Mouse (Mus musculus) forebrain, embryonic 16.5 days (tissue): ENCODE data around the gene Slc22a2. TPM values are rescaled to one million over a fixed set of nuclear protein-coding genes. Genes with fewer than 3 reads are reported as not detected.

Experiments used
- ATAC-seq: fragments of 200-750 bp; cut with Nextera tagmentation; 2 replicates; pipeline ENCODE4 v1.8.0; 2017; ENCODE audit warnings: mild to moderate bottlenecking, moderate library complexity
- H3K27ac ChIP-seq: fragments of 300-500 bp; sonication (generic); 2 replicates; pipeline ENCODE4 v1.5.1; 2014; ENCODE audit warnings: low read length, control low read depth
- H3K27me3 ChIP-seq: fragments of 300-500 bp; sonication (generic); replicated peaks from 2 replicates; pipeline ENCODE4 v1.6.1; 2014; ENCODE audit warnings: low read length; ENCODE audit not compliant: control insufficient read depth, insufficient read depth
- H3K36me3 ChIP-seq: fragments of 300-500 bp; sonication (generic); 2 replicates; pipeline ENCODE4 v1.6.1; 2014; ENCODE audit not compliant: control insufficient read depth, insufficient read depth
- H3K4me1 ChIP-seq: fragments of 300-500 bp; sonication (generic); replicated peaks from 2 replicates; pipeline ENCODE4 v1.6.1; 2014; ENCODE audit warnings: low read length; ENCODE audit not compliant: control insufficient read depth, insufficient read depth
- H3K4me2 ChIP-seq: fragments of 300-500 bp; sonication (generic); 2 replicates; pipeline ENCODE4 v1.6.1; 2014; ENCODE audit warnings: mild to moderate bottlenecking, low read length, control low read depth
- H3K4me3 ChIP-seq: fragments of 300-500 bp; sonication (generic); replicated peaks from 2 replicates; pipeline ENCODE4 v1.5.1; 2014; ENCODE audit warnings: mild to moderate bottlenecking, low read length, control low read depth
- H3K9ac ChIP-seq: fragments of 300-500 bp; sonication (generic); replicated peaks from 2 replicates; pipeline ENCODE4 v1.6.1; 2014; ENCODE audit warnings: low read depth, low read length, control low read depth
- H3K9me3 ChIP-seq: fragments of 300-500 bp; sonication (generic); 2 replicates; pipeline ENCODE4 v1.6.1; 2016; ENCODE audit warnings: low read length; ENCODE audit not compliant: control insufficient read depth
- WGBS: fragments of 180-500 bp; shearing (Covaris S2); extraction: QIAGEN DNeasy Blood & Tissue Kit; methylation state at CpG from one replicate; pipeline ENCODE4 v1.1.7; 2014; 5-methylcytosine and 5-hydroxymethylcytosine counted together
- polyA plus RNA-seq: library from polyadenylated mRNA; unstranded; fragments of >200 nt; fragmentation: Nextera tagmentation; extraction: Ambion mirVana; gene quantifications from 2 replicates; pipeline ENCODE4 v1.2.1, GENCODE M21; 2015

Gene Slc22a2
- polyA plus RNA-seq, 1 experiment from 2014 or later, result 1.8 TPM

DNA sequence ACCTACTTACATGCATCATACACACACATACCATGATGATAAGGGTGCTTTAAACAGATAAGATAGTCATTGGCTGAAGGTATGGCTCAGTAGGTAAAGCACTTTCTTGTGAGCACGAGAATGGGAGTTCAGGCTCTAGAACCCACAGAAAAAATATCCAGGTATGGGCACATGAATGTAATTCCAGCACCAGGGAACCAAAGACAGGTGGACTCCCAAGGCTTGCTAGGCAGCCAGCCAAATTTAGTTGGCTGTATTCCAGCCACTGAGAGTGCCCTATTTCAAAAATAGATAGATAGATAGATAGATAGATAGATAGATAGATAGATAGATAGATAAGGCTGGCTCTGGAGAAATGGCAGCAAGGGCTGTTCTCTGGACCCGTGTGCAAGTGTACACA is 1.4 kb downstream of the Slc22a2 start:
- no peak overlapping the region for H3K27ac ChIP-seq
- no peaks in the 10 kb centered on the region for H3K27me3 ChIP-seq
- 88% methylated on average over 2 of the region's 2 CpGs for WGBS
- H3K9ac ChIP-seq, result no peak overlapping the region
- H3K36me3 ChIP-seq, result no peaks in the 10 kb centered on the region
- no peak overlapping the region for H3K4me2 ChIP-seq
- peaks cover 8% of the 10 kb centered on the region for H3K4me1 ChIP-seq
- ATAC-seq, result no peak
- no peaks in the 10 kb centered on the region for H3K9me3 ChIP-seq
- no peak overlapping the region for H3K4me3 ChIP-seq

GRCm38 (mm10) chr17:12586966-12587365 is 3.0 kb downstream of the Slc22a2 start:
- Histone ChIP-seq H3K27me3 (no peaks in the 10 kb centered on the region), H3K4me1 (peaks cover 8% of the 10 kb centered on the region), H3K27ac (no peak overlapping the region), H3K9me3 (no peaks in the 10 kb centered on the region), H3K4me2 (no peak overlapping the region), H3K36me3 (no peaks in the 10 kb centered on the region), H3K9ac (no peak overlapping the region), H3K4me3 (no peak overlapping the region)
- 82% methylated on average over 11 of the region's 11 CpGs for WGBS
- no peak for ATAC-seq

DNA sequence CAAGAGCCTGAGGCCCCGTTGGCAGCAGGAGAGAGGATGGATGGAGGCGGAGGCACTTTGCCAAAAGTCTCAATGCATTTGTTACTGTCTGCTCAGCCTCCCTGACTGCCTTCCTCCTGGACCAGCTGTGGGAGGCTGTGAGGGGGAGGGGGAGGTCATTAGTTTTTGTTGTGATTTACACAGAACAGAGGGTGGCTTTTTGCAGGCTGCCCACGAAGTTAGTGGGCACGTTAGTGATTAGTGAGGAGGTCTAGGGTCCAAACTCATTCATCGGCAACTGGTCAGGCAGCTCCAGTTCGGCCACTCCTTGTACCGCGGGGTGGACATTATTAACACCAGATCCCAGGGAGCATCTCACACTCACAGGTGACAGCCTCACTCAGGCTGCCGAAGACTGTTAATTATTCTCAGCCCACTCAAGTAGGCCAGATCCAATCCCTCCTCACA is 4.9 kb downstream of the Slc22a2 start:
- Histone ChIP-seq H3K4me2 (no peak overlapping the region), H3K9ac (no peak overlapping the region), H3K9me3 (no peaks in the 10 kb centered on the region), H3K27me3 (no peaks in the 10 kb centered on the region), H3K27ac (no peak overlapping the region), H3K4me3 (no peak overlapping the region), H3K4me1 (peaks cover 8% of the 10 kb centered on the region), H3K36me3 (no peaks in the 10 kb centered on the region)
- 0 out of 2 replicates have a peak, but pooled peaks have one; percentile 43 for ATAC-seq
- WGBS, result 42% methylated on average over 9 of the region's 9 CpGs

DNA sequence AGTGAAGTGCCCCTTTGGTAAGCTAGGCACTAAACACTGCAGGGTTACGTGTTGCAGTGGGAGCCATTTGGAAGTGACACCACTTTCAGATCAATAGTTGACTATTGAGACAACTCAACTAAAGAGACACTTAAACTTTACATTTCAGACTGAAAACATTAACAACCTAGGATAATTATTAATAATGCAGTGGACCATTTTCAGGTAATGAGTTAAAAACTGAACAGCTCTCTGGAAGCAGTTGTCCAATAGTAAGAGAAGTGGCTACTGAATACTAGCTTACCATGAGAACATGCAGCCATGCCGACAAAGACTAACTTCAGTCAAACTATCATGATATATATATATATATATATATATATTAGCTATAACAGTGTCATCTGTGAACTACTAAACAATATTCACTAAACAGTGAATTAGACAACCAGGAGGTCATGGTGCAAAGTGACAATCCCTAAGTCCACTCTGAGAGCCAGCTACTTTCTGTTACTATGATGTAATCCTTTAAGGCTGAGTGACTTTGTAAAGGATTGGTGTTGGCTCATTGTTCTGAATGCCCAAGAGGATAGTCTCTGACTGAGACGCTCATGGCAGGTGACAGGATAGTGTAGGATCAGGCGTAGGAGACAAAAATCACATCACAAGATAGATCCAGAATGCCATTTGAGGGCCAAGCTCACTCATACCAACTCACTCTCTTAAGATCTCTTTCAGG is 7.1 kb downstream of the Slc22a2 start:
- ATAC-seq, result no peak
- H3K9me3 ChIP-seq, result no peaks in the 10 kb centered on the region
- H3K4me3 ChIP-seq, result no peak overlapping the region
- no peak overlapping the region for H3K27ac ChIP-seq
- H3K4me1 ChIP-seq, result peaks cover 8% of the 10 kb centered on the region
- no peaks in the 10 kb centered on the region for H3K36me3 ChIP-seq
- H3K9ac ChIP-seq, result no peak overlapping the region
- no peak overlapping the region for H3K4me2 ChIP-seq
- H3K27me3 ChIP-seq, result no peaks in the 10 kb centered on the region
- 73% methylated on average over 4 of the region's 4 CpGs for whole genome bisulfite sequencing

DNA sequence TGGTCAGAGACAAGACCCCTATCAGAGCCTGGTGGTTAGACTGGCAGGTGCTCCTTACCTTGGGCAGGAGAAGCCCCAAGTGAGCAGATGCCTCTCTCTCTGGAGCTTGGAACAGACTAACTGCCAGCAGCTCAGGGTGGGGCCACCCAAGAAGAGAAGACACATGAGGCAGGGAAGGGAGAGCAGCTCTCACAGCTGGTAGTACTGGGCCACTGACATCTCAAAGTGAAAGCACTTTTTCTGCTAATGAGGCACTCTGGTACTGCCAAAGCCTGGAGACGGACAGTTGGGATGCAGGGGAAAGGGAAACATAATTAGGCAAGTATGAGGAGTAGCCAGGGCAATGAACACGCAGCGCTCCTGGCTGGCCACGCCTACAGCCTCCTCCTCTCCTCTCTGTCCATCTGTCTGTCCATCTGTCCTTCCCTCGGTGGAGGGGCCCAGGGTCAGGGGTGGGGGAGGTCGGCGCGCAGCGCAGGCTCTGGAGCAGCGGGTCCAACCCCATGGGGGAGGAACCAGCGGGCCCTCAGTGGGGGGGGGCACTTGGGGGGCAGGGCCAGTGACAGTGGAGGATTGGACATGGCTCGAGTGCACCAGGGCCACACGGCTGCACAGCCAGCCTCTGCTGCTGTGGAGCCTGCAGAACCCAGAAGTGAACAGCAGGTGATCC is 12.0 kb downstream of the Slc22a2 start:
- no peaks in the 10 kb centered on the region for H3K9me3 ChIP-seq
- ATAC-seq, result no peak
- no peak overlapping the region for H3K27ac ChIP-seq
- H3K9ac ChIP-seq, result no peak overlapping the region
- H3K4me2 ChIP-seq, result no peak overlapping the region
- no peaks in the 10 kb centered on the region for H3K27me3 ChIP-seq
- no peak overlapping the region for H3K4me3 ChIP-seq
- H3K4me1 ChIP-seq, result no peaks in the 10 kb centered on the region
- 77% methylated on average over 13 of the region's 13 CpGs for WGBS
- H3K36me3 ChIP-seq, result no peaks in the 10 kb centered on the region

DNA sequence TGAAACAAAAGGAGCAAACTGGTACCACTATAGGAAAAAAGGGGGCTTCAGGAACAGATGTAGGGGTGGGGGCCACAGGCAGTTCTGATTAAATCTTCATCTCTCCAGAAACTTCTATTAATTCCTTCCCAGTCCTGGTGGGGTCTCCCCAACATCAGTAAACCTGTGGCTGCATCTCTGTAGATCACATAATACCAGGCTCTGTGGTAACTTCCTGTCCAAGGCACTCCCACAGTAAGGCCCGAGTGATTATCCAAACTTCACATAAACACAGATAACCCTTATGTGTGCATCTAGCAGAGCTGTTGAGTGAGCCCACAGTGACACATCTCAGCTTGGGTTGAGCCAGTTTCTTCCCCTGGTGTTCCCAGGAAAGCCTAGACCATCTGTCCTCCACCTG is 22.7 kb downstream of the Slc22a2 start:
- no peak overlapping the region for H3K4me2 ChIP-seq
- H3K4me1 ChIP-seq, result no peaks in the 10 kb centered on the region
- no peak overlapping the region for H3K27ac ChIP-seq
- H3K27me3 ChIP-seq, result no peaks in the 10 kb centered on the region
- H3K36me3 ChIP-seq, result no peaks in the 10 kb centered on the region
- ATAC-seq, result no peak
- no peak overlapping the region for H3K4me3 ChIP-seq
- H3K9ac ChIP-seq, result no peak overlapping the region
- 75% methylated on average over 1 of the region's 1 CpGs for whole genome bisulfite sequencing
- no peaks in the 10 kb centered on the region for H3K9me3 ChIP-seq

DNA sequence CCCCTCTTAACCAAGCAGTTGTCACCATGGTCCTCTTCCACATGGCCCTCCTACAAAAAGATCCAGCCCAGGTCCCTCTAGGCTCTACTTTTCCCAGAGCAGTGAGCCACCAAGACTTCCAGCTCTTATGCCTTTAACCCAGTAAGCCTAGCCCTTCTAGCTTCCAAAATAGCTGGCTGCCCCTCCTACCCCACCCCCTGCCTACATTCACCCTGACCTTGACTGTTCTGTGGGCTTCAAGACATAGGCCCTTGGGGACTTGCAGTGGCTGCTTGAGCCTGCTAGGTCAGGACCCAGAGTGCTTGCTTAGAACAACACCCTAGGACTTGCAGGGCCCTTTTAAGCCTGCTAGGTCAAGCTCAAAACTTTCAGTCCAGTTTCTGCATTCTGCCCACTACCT is 23.3 kb downstream of the Slc22a2 start:
- H3K4me2 ChIP-seq, result no peak overlapping the region
- no peak for ATAC-seq
- no peaks in the 10 kb centered on the region for H3K4me1 ChIP-seq
- H3K4me3 ChIP-seq, result no peak overlapping the region
- no peak overlapping the region for H3K9ac ChIP-seq
- H3K9me3 ChIP-seq, result no peaks in the 10 kb centered on the region
- no peaks in the 10 kb centered on the region for H3K36me3 ChIP-seq
- no peak overlapping the region for H3K27ac ChIP-seq
- H3K27me3 ChIP-seq, result no peaks in the 10 kb centered on the region

DNA sequence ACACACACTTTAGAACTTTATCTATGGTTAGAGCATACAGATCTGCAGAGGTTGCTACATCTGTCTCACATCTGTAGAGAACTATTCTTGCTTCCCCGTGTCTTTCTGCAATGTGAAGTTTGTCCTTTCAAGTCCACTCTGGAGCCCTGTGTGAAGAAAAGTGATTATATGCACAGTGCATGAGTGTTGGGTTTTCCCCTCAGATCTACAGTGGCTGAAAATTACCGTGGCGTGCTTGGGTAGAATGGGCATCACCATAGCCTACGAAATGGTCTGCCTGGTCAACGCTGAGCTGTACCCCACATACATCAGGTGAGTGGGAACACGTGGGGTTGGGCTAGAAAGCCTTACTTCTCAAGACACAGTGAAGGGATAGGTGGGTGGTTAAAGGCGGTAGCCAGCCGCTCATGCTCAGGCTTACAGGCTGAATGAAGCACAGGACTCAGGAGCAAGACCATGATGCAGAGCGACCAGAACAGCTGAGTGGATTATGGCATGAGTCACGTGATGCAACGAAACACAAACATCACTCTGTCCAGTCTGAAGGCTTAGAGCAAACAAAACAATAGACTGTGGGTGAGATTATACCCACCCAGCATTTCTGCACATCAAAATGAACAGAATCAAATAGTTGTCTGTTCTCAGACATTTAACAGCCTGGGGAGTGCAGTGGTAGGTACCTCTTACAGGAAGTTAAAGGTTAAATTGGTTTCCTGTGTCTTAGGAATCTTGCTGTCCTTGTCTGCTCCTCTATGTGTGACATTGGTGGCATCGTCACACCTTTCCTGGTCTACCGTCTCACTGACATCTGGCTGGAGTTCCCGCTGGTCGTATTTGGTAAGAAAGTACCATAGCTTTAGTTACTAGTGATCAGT is 30.8 kb downstream of the Slc22a2 start:
- no peak overlapping the region for H3K4me2 ChIP-seq
- H3K4me1 ChIP-seq, result no peaks in the 10 kb centered on the region
- ATAC-seq, result no peak
- no peak overlapping the region for H3K4me3 ChIP-seq
- no peaks in the 10 kb centered on the region for H3K36me3 ChIP-seq
- 89% methylated on average over 15 of the region's 15 CpGs for WGBS
- H3K27me3 ChIP-seq, result no peaks in the 10 kb centered on the region
- no peak overlapping the region for H3K9ac ChIP-seq
- no peak overlapping the region for H3K27ac ChIP-seq
- no peaks in the 10 kb centered on the region for H3K9me3 ChIP-seq

- ATAC-seq, result no peak
- Histone ChIP-seq H3K36me3 (no peaks in the 10 kb centered on the region), H3K9me3 (no peaks in the 10 kb centered on the region), H3K9ac (no peak overlapping the region), H3K27ac (no peak overlapping the region), H3K4me2 (no peak overlapping the region), H3K4me3 (no peak overlapping the region), H3K4me1 (no peaks in the 10 kb centered on the region), H3K27me3 (no peaks in the 10 kb centered on the region)
- WGBS, result 74% methylated on average over 4 of the region's 4 CpGs
Measured at GRCm38 (mm10) chr17:12615429-12615828, 31.5 kb downstream of the Slc22a2 start.
